In genomic region chr4:4717763-4718347, GRCm38 (mm10) we compare ENCODE assay signal across 10 mouse cellular contexts.
DNase-seq lines count a peak whose midpoint lies in the region; ATAC-seq lines count a peak whose summit lies in the region.
"Had no signal": no experiment of that assay in that cellular context is flagged by ENCODE, and none has a peak within 500 bp of the region (broad histone marks: within the 10 kb centered on the region; RNA-seq: fewer than 3 reads in every experiment).

No protein-coding gene starts in this region.

- no peak overlapping the region for H3K4me3 ChIP-seq in midbrain, embryonic 15.5 days
- no peak overlapping the region for H3K4me3 ChIP-seq in midbrain, embryonic 16.5 days (ENCODE audit: low read depth, low read length)
- no peak overlapping the region for H3K4me3 ChIP-seq in forebrain, embryonic 16.5 days (replicated peaks; ENCODE audit: low read length)
- H3K4me3 ChIP-seq: embryonic facial prominence, embryonic 15.5 days; liver, embryonic 12.5 days had no signal

- H3K27ac ChIP-seq in midbrain, embryonic 15.5 days, result no peak overlapping the region
- H3K27ac ChIP-seq in midbrain, embryonic 16.5 days (ENCODE audit: low read length), result no peak overlapping the region
- H3K27ac ChIP-seq in forebrain, embryonic 16.5 days (ENCODE audit: low read length), result no peak overlapping the region
- H3K27ac ChIP-seq: embryonic facial prominence, embryonic 15.5 days; liver, embryonic 12.5 days had no signal

- H3K4me1 ChIP-seq in midbrain, embryonic 15.5 days, result no peaks in the 10 kb centered on the region
- H3K4me1 ChIP-seq in midbrain, embryonic 16.5 days (ENCODE audit: control insufficient read depth, insufficient read depth, low read length), result no peaks in the 10 kb centered on the region
- no peaks in the 10 kb centered on the region for H3K4me1 ChIP-seq in forebrain, embryonic 16.5 days (replicated peaks; ENCODE audit: control insufficient read depth, insufficient read depth, low read length)
- H3K4me1 ChIP-seq: liver, embryonic 12.5 days had no signal

- H3K36me3 ChIP-seq in midbrain, embryonic 15.5 days (replicated peaks), result no peaks in the 10 kb centered on the region
- H3K36me3 ChIP-seq in midbrain, embryonic 16.5 days (ENCODE audit: control insufficient read depth, insufficient read depth, low read length), result no peaks in the 10 kb centered on the region
- H3K36me3 ChIP-seq in forebrain, embryonic 16.5 days (ENCODE audit: control insufficient read depth, insufficient read depth), result no peaks in the 10 kb centered on the region
- H3K36me3 ChIP-seq: embryonic facial prominence, embryonic 15.5 days; liver, embryonic 12.5 days had no signal

- H3K4me2 ChIP-seq in midbrain, embryonic 15.5 days, result no peak overlapping the region
- H3K4me2 ChIP-seq in midbrain, embryonic 16.5 days (ENCODE audit: low read length), result no peak overlapping the region
- no peak overlapping the region for H3K4me2 ChIP-seq in forebrain, embryonic 16.5 days (ENCODE audit: low read length)
- H3K4me2 ChIP-seq: embryonic facial prominence, embryonic 15.5 days; liver, embryonic 12.5 days had no signal

- peak; percentile 8 to 30 for DNase-seq in heart, postnatal 10 days
- DNase-seq in heart, adult 11 months, result no peak
- DNase-seq in right cerebral cortex, postnatal 4 days, result peak; percentile 29
- DNase-seq in ovary, adult 18-20 months (ENCODE audit: low spot score), result no peak
- DNase-seq: thymus, adult 18-20 months had no signal

- intact Hi-C loops in heart, postnatal 10 days (cut with DNase I), result loop anchor here (5.0 kb wide), 2 partner anchors 576 to 741 kb away; no protein-coding TSS in a partner anchor

- no peaks in the 10 kb centered on the region for H3K27me3 ChIP-seq in midbrain, embryonic 15.5 days (replicated peaks)
- no peaks in the 10 kb centered on the region for H3K27me3 ChIP-seq in midbrain, embryonic 16.5 days (ENCODE audit: control insufficient read depth, insufficient read depth, low read depth, low read length)
- H3K27me3 ChIP-seq in forebrain, embryonic 16.5 days (replicated peaks; ENCODE audit: control insufficient read depth, insufficient read depth, low read length), result no peaks in the 10 kb centered on the region
- H3K27me3 ChIP-seq: embryonic facial prominence, embryonic 15.5 days; liver, embryonic 12.5 days had no signal

- peak; percentile 72; the same call in 1 of the 2 replicates for ATAC-seq in midbrain, embryonic 15.5 days (replicated peaks)
- no peak for ATAC-seq in midbrain, embryonic 16.5 days
- ATAC-seq in forebrain, embryonic 16.5 days, result peak; percentile 62
- ATAC-seq: liver, embryonic 12.5 days had no signal

- WGBS in midbrain, embryonic 15.5 days, result 64% methylated on average over 4 of the region's 4 CpGs
- WGBS in midbrain, embryonic 16.5 days, result 66% methylated on average over 4 of the region's 4 CpGs
- WGBS in forebrain, embryonic 16.5 days, result 78% methylated on average over 4 of the region's 4 CpGs

- no peak overlapping the region for H3K9ac ChIP-seq in midbrain, embryonic 15.5 days
- no peak overlapping the region for H3K9ac ChIP-seq in midbrain, embryonic 16.5 days (ENCODE audit: low read depth, low read length)
- no peak overlapping the region for H3K9ac ChIP-seq in forebrain, embryonic 16.5 days (replicated peaks; ENCODE audit: low read depth, low read length)
- H3K9ac ChIP-seq: embryonic facial prominence, embryonic 15.5 days; liver, embryonic 12.5 days had no signal

- no peaks in the 10 kb centered on the region for H3K9me3 ChIP-seq in midbrain, embryonic 15.5 days
- no peaks in the 10 kb centered on the region for H3K9me3 ChIP-seq in midbrain, embryonic 16.5 days (replicated peaks; ENCODE audit: control insufficient read depth, low read length, poor library complexity, severe bottlenecking)
- no peaks in the 10 kb centered on the region for H3K9me3 ChIP-seq in forebrain, embryonic 16.5 days (ENCODE audit: control insufficient read depth, low read length)
- H3K9me3 ChIP-seq: embryonic facial prominence, embryonic 15.5 days; liver, embryonic 12.5 days had no signal

Comparison
In these comparisons a context has a peak if more than half of its experiments do, and no peak if none do; other contexts are left out.
1. DNase-seq: peak in heart, postnatal 10 days (2 of 2) and right cerebral cortex, postnatal 4 days (single experiment); none in heart, adult 11 months (single experiment) and ovary, adult 18-20 months (single experiment).